10 mouse cellular contexts compared by ENCODE assay signal in genomic region chr17:6860067-6860466, GRCm38 (mm10).
DNase-seq lines count a peak whose midpoint lies in the region; ATAC-seq and TF ChIP-seq lines count a peak whose summit lies in the region.
"Had no signal": no experiment of that assay in that cellular context is flagged by ENCODE, and none has a peak within 500 bp of the region (broad histone marks: within the 10 kb centered on the region; RNA-seq: fewer than 3 reads in every experiment).

No protein-coding gene starts in this region.

- TF ChIP-seq CTCF in liver, postnatal 0 days (IDR thresholded peaks at IDR 0.05; ENCODE audit: low read depth): no peak

- no peak for DNase-seq in lung, postnatal 14 days
- DNase-seq in lung, postnatal 25 days (ENCODE audit: low spot score): peak; percentile 38
- no peak for DNase-seq in gastrocnemius, adult 8-10 months (ENCODE audit: low spot score in 2 of 2)
- DNase-seq in liver, postnatal 0 days: no peak
- DNase-seq in left cerebral cortex, postnatal 14 days (ENCODE audit: low spot score in 2 of 2): no peak

- H3K4me3 ChIP-seq in lung, embryonic 15.5 days: no peak overlapping the region
- H3K4me3 ChIP-seq in forebrain, embryonic 15.5 days: no peak overlapping the region
- H3K4me3 ChIP-seq in stomach, embryonic 16.5 days (replicated peaks; ENCODE audit: low read length): no peak overlapping the region
- H3K4me3 ChIP-seq in liver, postnatal 0 days (ENCODE audit: low read depth, low read length): no peak overlapping the region
- H3K4me3 ChIP-seq: megakaryocyte, embryonic 14.5 days had no signal

- intact Hi-C loops in left cerebral cortex, postnatal 14 days (cut with DNase I): no loop called here

- H3K36me3 ChIP-seq in lung, embryonic 15.5 days: no peaks in the 10 kb centered on the region
- no peaks in the 10 kb centered on the region for H3K36me3 ChIP-seq in forebrain, embryonic 15.5 days
- H3K36me3 ChIP-seq in stomach, embryonic 16.5 days (ENCODE audit: control insufficient read depth, insufficient read depth, low read length): no peaks in the 10 kb centered on the region
- H3K36me3 ChIP-seq in liver, postnatal 0 days (replicated peaks; ENCODE audit: insufficient read depth, low read length): no peaks in the 10 kb centered on the region
- H3K36me3 ChIP-seq: G1E had no signal

- no peak overlapping the region for H3K9ac ChIP-seq in lung, embryonic 15.5 days
- no peak overlapping the region for H3K9ac ChIP-seq in forebrain, embryonic 15.5 days (replicated peaks)
- H3K9ac ChIP-seq in stomach, embryonic 16.5 days (ENCODE audit: low read length): peak overlapping the region; percentile 13; the same call in 1 of the 2 replicates
- H3K9ac ChIP-seq in liver, postnatal 0 days (replicated peaks): no peak overlapping the region

- H3K9me3 ChIP-seq in lung, embryonic 15.5 days: no peaks in the 10 kb centered on the region
- no peaks in the 10 kb centered on the region for H3K9me3 ChIP-seq in forebrain, embryonic 15.5 days
- no peaks in the 10 kb centered on the region for H3K9me3 ChIP-seq in stomach, embryonic 16.5 days (replicated peaks; ENCODE audit: control insufficient read depth, low read length)
- H3K9me3 ChIP-seq in liver, postnatal 0 days (ENCODE audit: low read length): no peaks in the 10 kb centered on the region
- H3K9me3 ChIP-seq: G1E; megakaryocyte, embryonic 14.5 days had no signal

- 0 out of 2 replicates have a peak, but pooled peaks have one; percentile 33 for ATAC-seq in lung, embryonic 15.5 days (ENCODE audit: borderline replicate concordance, extremely low read depth, low FRiP score, low TSS enrichment)
- ATAC-seq in forebrain, embryonic 15.5 days (replicated peaks): 0 out of 2 replicates have a peak, but pooled peaks have one; percentile 5
- ATAC-seq in stomach, embryonic 16.5 days (ENCODE audit: insufficient read depth, low FRiP score): peak; percentile 8; the same call in 1 of the 2 replicates
- ATAC-seq in liver, postnatal 0 days: no peak

- H3K4me1 ChIP-seq in lung, embryonic 15.5 days: peaks cover 45% of the 10 kb centered on the region
- H3K4me1 ChIP-seq in forebrain, embryonic 15.5 days: peaks cover 36% of the 10 kb centered on the region
- peaks cover 41% of the 10 kb centered on the region for H3K4me1 ChIP-seq in stomach, embryonic 16.5 days (ENCODE audit: control insufficient read depth, insufficient read depth, low read length)
- H3K4me1 ChIP-seq in liver, postnatal 0 days (ENCODE audit: insufficient read depth): peaks cover 7% of the 10 kb centered on the region

- TF ChIP-seq EP300 in liver, postnatal 0 days (IDR thresholded peaks at IDR 0.05; ENCODE audit: low read depth): no peak

- H3K4me2 ChIP-seq in lung, embryonic 15.5 days: peak overlapping the region; percentile 25; the same call in 1 of the 2 replicates
- H3K4me2 ChIP-seq in forebrain, embryonic 15.5 days (replicated peaks): no peak overlapping the region
- H3K4me2 ChIP-seq in stomach, embryonic 16.5 days (ENCODE audit: low read depth, low read length): no peak overlapping the region
- H3K4me2 ChIP-seq in liver, postnatal 0 days (ENCODE audit: low read depth, low read length): no peak overlapping the region

- peak overlapping the region; percentile 89 for H3K27ac ChIP-seq in lung, embryonic 15.5 days
- H3K27ac ChIP-seq in forebrain, embryonic 15.5 days (replicated peaks): peak overlapping the region; percentile 89
- H3K27ac ChIP-seq in stomach, embryonic 16.5 days (ENCODE audit: low read length): peak overlapping the region; percentile 94
- no peak overlapping the region for H3K27ac ChIP-seq in liver, postnatal 0 days (ENCODE audit: low read depth)

- 8% methylated on average over 4 of the region's 4 CpGs for WGBS in lung, embryonic 15.5 days
- WGBS in forebrain, embryonic 15.5 days: 15% methylated on average over 4 of the region's 4 CpGs
- 25% methylated on average over 4 of the region's 4 CpGs for WGBS in stomach, embryonic 16.5 days
- 55% methylated on average over 4 of the region's 4 CpGs for WGBS in liver, postnatal 0 days (ENCODE audit: insufficient replicate concordance)

- H3K27me3 ChIP-seq in lung, embryonic 15.5 days: no peaks in the 10 kb centered on the region
- H3K27me3 ChIP-seq in forebrain, embryonic 15.5 days: no peaks in the 10 kb centered on the region
- no peaks in the 10 kb centered on the region for H3K27me3 ChIP-seq in stomach, embryonic 16.5 days (ENCODE audit: control insufficient read depth, insufficient read depth, low read length)
- H3K27me3 ChIP-seq in liver, postnatal 0 days (ENCODE audit: insufficient read depth, low read length): peaks cover 10% of the 10 kb centered on the region; the same call in 1 of the 2 replicates
